Mouse (Mus musculus): ENCODE data around the gene Cyp3a41a. TPM values are rescaled to one million over a fixed set of nuclear protein-coding genes. Genes with fewer than 3 reads are reported as not detected.

Cyp3a41a gene
- not detected for polyA plus RNA-seq (2017; shearing (Covaris generic))

GRCm38 (mm10) chr5:145720036-145720435, at the start of gene Cyp3a41a:
TSS of gene Cyp3a41a (minus strand) at chr5:145720136.

Other genes with a start within 250 kb of the Cyp3a41a start
- not detected for gene Cyp3a41b, start 135.4 kb downstream of the Cyp3a41a start, polyA plus RNA-seq (2017; shearing (Covaris generic))
- gene Cyp3a44, start 85.7 kb upstream of the Cyp3a41a start, polyA plus RNA-seq (2017; shearing (Covaris generic)), result not detected
- not detected for gene Cyp3a11, start 159.8 kb upstream of the Cyp3a41a start, polyA plus RNA-seq (2017; shearing (Covaris generic))